Mouse (Mus musculus) right cerebral cortex, adult 18-20 months (tissue): ENCODE data around the gene Wnt10a.
A peak's percentile ranks its signal among the peaks of the same experiment; 100 is the strongest.

Source experiments
- DNase-seq: peaks from one replicate; pipeline ENCODE4 v3.0.0; 2022; ENCODE audit warnings: mixed read lengths

Gene Wnt10a

GRCm38 (mm10) chr1:74791249-74791648 lies at the start of gene Wnt10a:
Wnt10a (plus strand) TSS chr1:74791516.
- DNase-seq: no peak

- DNase-seq: no peak
These were observed 44.0 kb upstream of the Wnt10a start for GRCm38 (mm10) chr1:74747335-74747734.

DNA sequence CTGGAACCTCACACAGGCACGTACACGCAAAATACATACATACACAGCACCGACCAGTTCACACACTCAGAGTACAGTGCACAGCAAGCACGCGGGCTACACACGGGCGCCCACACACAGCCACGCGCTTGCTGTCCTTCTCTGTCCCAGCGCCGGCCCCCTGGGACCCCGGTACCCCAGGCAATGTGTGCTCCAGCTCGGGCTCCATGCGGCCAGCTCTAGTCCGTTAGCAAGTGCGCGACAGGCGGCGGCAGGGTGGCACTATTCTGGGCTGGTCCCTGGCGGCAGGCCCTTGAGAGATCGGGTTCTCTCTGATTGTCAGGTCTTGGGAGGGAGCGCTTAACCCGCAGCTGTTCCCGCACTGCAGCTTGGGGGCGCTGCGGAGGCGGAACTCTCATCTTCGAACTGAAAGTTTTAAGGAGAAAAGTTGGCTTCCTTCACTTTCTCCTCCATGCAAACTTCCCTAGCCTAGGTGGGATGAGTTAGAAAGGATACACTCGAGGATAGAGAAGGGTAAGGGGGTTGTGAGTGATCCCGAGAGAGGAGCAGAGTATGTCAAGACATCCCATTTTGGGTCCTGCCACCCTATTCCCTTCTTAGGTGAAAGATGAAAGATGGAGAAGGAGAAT lies 42.6 kb upstream of the Wnt10a start, which contains the start of gene Prkag3:
Gene Prkag3 (minus strand): TSS at position 579 of the 629 bp plus-strand sequence.
- peak; percentile 38 for DNase-seq

- DNase-seq: no peak
These were observed 42.0 kb upstream of the Wnt10a start for GRCm38 (mm10) chr1:74749301-74749700.

DNA sequence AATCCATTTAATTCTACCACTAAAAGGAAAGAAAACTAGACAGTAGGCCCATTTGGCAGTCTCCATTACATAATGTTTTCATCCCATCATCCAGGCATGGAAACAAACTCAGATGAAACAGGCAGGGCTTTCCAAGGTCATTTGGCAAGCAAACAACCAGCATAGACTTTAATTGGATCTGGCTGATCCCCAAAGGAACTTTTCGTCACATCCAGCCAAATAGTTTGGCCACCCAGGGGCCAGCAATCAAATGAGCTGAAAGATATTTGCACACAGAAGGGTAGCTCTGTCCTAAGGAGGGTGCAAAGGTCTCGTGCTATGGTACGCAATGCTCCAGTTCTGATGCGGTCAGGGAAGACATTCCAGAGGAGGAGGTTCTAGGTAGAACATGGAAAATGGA lies 40.6 kb upstream of the Wnt10a start:
- peak; percentile 14 for DNase-seq

GRCm38 (mm10) chr1:74752150-74752549 lies 39.2 kb upstream of the Wnt10a start:
- no peak for DNase-seq

DNA sequence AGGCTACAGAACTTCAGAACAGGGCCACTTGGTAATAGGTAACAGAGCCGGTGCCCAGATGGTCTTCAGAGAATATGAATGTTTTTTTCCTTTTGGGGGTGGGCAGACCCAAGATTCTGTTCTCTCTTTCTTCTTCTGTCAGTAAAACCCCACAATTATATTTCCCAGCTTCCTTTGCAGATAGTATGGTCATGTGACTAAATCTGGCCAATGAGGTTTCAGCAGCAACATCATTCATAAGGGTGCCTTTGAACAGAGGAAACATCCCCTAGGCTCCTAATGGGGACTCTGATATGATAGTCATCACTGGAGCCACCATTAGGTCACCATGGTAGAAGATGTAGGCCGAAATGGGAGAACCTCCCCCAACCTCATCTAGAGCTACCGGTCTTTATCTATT lies 38.5 kb upstream of the Wnt10a start:
- no peak for DNase-seq

- no peak for DNase-seq
These were observed 37.9 kb upstream of the Wnt10a start for GRCm38 (mm10) chr1:74753266-74753974.

- no peak for DNase-seq
These were observed 37.0 kb upstream of the Wnt10a start for GRCm38 (mm10) chr1:74754175-74754785.

DNA sequence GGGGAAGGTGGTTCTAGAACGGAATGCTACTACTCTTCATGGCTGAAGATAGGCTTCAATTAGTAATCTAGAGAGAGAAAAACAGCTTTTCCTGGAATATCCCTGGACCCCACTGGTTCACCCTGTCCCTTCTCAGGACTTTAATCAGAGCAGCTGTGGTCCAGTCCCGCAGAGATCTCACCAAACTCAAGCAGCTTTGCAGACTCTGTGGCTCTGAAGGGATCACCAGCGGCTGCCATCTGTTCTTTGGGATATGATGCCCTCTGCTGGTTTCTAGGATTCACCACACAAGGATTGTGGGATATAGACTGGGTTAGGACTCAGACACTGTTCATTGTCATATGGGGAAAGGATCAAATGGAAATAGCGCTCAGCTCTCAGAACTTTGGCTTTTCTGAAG lies 31.5 kb upstream of the Wnt10a start:
- peak; percentile 39 for DNase-seq

GRCm38 (mm10) chr1:74763081-74763480 lies 28.2 kb upstream of the Wnt10a start:
- peak; percentile 73 for DNase-seq

DNA sequence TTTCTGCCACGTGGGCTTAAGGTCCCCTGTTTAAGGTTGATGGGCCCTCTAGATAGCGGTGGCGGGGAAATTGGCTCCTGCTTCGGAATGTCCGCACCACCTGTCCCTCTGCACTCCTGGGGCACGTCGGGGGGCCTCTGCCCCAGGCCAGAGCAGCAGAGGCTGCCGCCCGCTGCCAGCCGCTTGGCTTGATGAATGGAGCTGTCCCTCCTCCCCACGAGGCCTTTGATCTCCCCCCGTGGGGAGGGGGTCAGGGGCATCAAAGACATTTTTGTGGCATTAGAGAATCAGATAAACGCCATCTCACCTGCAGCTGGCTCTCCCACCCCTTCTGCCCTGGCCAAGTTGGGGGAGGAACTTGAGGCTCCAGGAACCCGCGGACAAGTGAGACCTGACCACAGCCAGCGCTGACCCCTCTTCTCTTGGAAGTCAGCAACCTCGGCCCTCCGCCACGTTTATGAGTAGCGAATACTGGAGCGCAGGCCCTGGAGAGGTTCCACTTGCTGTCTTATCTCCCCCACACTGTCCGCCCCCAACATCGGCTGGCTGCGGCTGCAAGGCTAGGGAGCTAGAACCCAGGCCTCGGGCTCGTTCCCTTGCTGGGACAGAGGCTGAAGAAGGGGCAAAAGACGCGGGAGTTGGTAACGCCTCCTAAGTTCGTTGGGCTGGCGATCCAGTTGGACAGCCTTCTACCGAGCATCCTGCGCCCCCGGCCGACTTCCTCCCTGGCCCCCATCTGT lies 20.4 kb upstream of the Wnt10a start:
- no peak for DNase-seq

DNA sequence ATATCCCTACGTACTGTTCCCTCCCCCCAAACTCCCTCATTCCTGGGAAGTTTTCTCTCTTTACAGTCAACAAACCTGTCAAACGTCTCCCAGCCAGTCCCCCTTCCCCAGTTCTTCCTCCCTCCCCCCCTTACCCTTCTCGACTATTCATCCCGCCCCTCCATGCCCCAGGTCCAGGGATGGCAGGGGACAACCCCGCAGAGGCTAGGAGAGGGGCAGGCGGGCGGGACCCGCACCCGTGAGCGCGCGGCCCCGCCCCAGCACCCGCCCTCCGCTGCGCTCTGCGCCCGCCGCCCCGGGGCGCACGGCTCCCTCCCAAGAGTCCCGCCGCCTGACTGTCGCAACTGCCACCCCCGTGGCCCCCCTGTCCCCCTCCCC lies 19.9 kb upstream of the Wnt10a start:
- no peak for DNase-seq

GRCm38 (mm10) chr1:74771845-74771930 lies 19.6 kb upstream of the Wnt10a start, which contains the start of gene Wnt6:
Wnt6 (plus strand) TSS chr1:74771892.
- no peak for DNase-seq

- DNase-seq: no peak
These were observed 19.2 kb upstream of the Wnt10a start for GRCm38 (mm10) chr1:74771931-74772620.

DNA sequence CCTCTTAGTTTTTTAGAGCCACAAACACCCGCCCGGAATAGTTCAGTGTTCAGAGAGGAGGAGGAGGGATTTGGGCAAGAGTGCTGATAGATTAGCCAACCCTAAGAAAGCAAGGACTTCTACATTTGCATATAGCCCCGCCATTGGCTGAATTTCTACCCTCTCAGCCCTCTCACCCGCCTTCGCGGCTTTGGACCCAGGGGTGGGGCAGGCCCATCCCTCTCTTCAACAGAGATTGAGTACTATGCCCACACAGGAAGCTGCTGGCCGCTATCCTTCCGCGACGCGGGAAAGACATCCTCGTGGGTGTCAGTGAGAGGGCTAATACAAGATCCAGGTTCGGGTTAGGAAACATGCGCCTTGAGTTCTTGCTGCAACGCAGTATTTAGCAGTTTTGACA lies 18.2 kb upstream of the Wnt10a start:
- DNase-seq: peak; percentile 73

- no peak for DNase-seq
These were observed 17.3 kb upstream of the Wnt10a start for GRCm38 (mm10) chr1:74774062-74774461.

- no peak for DNase-seq
These were observed 15.5 kb upstream of the Wnt10a start for GRCm38 (mm10) chr1:74775816-74776215.

DNA sequence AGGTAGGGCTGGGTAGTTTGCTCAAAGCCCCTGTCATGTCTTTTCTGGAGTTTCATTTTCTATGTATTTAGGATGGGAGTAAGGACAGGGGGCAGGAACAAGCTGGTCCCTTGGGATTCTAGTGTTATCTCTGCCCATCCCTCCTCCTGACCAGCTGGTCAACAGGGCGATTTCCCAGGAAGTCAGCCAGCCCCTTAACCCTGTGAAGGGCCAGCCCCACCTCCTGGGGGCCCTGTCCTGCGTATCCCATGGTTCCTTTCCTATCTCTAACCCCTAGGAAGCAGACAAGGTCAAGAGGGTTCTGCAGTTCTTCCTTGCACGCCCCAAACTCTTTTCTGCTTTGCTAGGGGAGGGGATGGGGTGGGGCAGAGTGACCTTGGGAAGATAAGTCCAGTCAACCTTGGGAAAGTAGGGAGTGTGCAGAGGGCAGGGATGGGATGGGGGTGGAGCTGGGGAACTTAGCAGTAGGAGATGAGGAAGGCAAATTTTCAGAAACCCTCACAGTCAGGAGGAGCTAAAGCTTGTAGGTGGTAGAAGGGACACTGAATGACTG lies 12.3 kb upstream of the Wnt10a start:
- DNase-seq: no peak

DNA sequence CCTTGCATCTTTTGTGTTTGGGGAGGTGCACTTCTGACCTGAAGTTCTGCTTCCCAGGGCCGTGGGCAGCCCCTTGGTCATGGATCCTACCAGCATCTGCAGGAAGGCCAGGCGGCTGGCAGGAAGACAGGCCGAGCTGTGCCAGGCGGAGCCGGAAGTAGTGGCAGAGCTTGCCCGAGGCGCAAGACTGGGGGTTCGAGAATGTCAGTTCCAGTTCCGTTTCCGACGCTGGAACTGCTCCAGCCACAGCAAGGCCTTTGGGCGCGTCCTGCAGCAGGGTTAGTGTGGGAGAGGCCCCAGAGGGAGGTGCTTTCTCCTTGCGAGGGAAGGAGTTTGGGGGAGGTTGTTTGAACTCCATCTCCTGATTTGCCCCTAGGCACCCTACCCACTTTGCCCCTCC lies 9.3 kb upstream of the Wnt10a start:
- DNase-seq: no peak

DNA sequence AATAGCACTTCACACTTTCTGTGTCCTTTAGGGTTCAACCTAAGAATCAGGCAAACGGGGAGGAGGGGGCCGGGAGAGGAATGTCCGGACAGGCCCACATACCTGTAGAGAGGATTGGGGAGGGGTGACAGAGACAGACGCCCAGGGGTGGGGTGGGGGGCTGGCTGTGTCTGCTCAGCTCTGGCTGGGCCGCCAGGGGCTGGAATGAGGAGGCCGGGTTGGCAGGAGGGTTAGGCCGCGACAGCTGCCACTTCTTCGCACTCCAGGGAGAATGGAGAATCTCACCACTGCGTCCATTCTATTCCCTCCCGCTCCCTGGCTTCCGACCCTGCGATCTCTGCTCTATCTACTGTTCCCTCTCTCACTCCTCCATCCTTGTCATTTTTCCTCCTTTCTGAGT lies 7.8 kb upstream of the Wnt10a start:
- no peak for DNase-seq

DNA sequence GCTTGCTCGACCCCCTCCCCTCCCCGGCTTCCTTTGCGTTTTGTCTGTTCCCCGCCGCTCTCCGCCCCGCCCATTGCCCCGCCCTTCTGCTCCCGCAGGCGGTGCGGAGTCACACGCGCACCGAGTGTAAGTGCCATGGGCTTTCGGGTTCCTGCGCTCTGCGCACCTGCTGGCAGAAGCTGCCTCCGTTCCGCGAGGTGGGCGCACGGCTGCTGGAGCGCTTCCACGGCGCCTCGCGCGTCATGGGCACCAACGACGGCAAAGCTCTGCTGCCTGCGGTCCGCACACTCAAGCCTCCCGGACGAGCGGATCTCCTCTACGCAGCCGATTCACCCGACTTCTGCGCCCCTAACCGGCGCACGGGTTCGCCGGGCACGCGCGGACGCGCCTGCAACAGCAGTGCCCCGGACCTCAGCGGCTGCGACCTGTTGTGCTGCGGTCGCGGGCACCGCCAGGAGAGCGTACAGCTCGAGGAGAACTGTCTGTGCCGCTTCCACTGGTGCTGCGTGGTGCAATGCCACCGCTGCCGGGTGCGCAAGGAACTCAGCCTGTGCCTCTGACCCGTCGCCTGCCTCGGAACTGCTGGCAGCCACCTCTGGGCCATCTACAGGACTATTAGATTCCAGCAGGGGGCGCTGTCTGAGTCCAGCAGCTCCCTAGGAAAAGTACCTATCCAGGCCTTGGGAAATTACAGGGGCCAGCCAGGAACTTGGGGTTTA lies 7.1 kb upstream of the Wnt10a start:
- no peak for DNase-seq
